Mouse (Mus musculus): Measurements from ENCODE around the gene Itih1. TPM values are rescaled to one million over a fixed set of nuclear protein-coding genes. Genes with fewer than 3 reads are reported as not detected.

The Itih1 gene
- total RNA-seq, 2 experiments from 2014 or later: not detected

DNA sequence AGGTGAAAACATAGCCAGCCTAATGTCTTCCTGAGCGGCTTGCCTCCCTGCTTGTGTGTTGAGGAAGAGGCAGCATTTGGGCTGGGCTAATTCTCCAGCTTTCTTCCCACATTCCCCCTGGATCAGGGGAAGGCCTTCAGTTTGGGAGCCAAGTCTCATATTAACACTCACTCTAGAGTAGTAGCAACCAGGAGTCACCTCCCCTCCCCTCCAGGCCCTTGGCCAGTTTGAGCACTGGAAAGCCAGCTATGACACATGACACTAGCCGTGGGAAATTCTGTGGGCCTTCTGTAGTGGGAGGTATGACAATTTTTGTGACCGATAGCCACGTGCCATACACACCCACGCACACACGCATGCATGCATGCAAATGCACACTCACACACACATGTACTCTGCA lies 37.1 kb downstream of the Itih1 start:
- DNase-seq: peak in 1 of 2 experiments; percentile 28

DNA sequence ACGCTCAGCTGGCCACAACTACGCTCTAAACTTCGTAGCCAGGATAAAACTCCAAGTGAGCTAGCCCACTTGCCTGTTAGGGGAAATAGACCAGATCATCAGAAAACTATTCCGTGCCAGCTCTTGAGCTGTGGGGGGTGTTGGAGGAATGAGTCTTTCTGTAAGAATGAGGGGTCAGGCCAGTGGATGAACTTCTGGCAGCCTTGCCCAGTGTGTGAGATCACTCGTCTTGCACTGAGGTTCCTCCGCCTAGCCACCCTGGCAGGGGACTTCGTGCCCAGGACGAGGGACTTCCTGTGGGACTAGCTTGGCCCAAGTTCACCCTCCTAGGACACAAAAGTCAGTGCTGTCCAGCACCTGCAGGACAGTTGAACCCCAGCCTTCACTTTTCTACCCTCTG lies 38.8 kb downstream of the Itih1 start:
- intact Hi-C loops (cut with DNase I): no loop called here
- DNase-seq: no peak

More for the DNA sequence above, 37.1 kb downstream of the Itih1 start:
- intact Hi-C loops (cut with DNase I): no loop called here

DNA sequence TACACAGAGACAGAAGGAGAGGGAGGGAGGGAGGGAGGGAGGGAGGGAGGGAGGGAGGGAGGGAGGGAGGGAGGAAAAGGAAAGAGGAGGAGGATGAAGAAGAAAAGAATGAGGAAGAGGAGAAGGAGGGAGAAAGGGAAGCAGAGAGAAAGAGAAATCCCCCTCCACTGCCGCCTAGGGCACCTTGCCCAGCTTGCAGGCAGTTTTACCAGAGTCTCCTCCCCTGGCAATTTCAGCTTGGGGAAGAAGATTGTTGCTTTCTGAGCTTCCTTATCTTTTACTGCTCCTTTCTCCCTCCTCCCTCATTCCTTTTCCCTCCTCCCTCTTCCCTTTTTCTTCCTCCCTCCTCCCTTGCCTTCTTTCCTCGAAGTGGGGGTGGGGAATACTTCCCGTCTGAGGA lies 40.1 kb downstream of the Itih1 start:
- intact Hi-C loops (cut with DNase I): no loop called here
- no peak for DNase-seq

- DNase-seq: no peak
- intact Hi-C loops (cut with DNase I): no loop called here
Measured at GRCm38 (mm10) chr14:30902628-30903027, 40.5 kb downstream of the Itih1 start.

DNA sequence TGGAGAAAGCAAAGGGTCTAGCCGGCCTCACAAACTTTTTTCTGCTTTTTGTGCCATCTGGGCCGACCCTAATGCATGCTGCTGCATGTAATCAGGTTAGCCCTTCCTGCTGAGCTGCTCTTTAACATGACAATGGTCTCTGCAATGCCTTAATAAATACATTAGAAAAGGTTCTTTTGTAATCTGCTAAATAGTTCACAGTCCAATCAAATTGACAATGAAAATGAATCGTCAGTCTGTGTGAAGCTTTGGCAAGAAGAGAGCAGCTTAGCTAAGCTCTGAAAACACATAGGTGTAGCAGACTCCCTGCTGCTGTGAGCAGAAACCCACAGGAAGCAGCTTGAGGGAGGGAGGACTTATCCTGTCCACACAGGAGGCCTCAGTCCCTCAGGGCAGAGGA lies 43.1 kb downstream of the Itih1 start:
- DNase-seq: no peak
- intact Hi-C loops (cut with DNase I): no loop called here

DNA sequence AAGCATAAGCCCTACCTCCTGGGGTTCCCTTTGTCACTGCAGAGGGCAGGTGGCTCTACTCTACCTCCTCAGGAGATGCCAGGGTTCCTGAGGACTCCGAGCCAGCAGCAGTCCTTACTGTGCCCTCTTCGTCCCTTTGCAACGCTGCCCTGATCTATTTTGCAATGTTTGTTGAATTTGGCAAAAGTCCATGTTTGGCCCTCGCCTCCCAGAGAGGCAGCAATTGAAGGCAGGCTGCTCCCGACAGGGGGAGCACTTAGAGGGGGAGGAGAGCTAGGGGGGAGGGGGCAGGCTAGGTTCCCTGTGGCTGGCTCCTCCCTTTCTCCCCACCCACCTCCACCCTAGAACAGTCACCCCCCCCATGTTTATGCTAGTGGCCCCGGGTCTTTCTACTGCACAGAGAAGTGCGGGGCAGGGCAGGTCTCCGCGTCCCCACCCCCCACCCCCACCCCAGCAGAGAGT lies 54.8 kb downstream of the Itih1 start:
- DNase-seq: peak; percentile 55 to 70
- intact Hi-C loops (cut with DNase I): no loop called here

- intact Hi-C loops (cut with DNase I): no loop called here
- DNase-seq: no peak
Measured at GRCm38 (mm10) chr14:30886204-30886603, 56.9 kb downstream of the Itih1 start, which contains the start of gene Itih4. Gene Itih4, plus strand, starts transcription at chr14:30886476.

- DNase-seq: no peak
- intact Hi-C loops (cut with DNase I): no loop called here
Measured at GRCm38 (mm10) chr14:30885298-30885697, 57.8 kb downstream of the Itih1 start.

GRCm38 (mm10) chr14:30881718-30882108 lies 61.4 kb downstream of the Itih1 start:
- DNase-seq: no peak
- intact Hi-C loops (cut with DNase I): loop anchor here (1.0 to 5.0 kb wide), 3 partner anchors 14 to 164 kb away; partner anchors contain the start of gene Itih1

- intact Hi-C loops (cut with DNase I): loop anchor here (1.0 to 5.0 kb wide), 3 partner anchors 14 to 164 kb away; partner anchors contain the start of gene Itih1
- DNase-seq: peak; percentile 71 to 87
Measured at GRCm38 (mm10) chr14:30880811-30881717, 62.0 kb downstream of the Itih1 start.

GRCm38 (mm10) chr14:30880251-30880650 lies 62.8 kb downstream of the Itih1 start:
- intact Hi-C loops (cut with DNase I): loop anchor here (5.0 kb wide), 2 partner anchors 62 to 163 kb away; partner anchors contain the start of gene Itih1
- DNase-seq: no peak

DNA sequence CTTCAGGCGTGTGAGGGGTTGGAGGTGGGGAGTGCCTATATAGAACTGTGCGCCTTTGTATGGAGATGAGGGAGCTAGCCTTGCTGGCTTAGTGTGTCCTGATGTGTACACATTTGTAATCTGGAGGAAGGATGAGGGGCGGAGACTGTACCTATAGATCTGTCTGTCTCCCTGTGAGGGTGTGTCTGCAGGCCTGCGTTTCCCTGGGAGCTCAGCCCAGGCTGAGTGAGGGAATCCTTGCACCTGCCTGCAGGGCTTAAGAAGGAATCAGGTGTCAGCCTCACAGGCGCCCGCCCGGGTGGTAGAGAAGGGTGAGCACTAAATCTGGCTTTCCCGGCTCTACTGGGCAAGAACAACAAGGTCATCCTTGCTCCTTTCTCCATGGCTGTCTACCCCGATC lies 63.3 kb downstream of the Itih1 start:
- intact Hi-C loops (cut with DNase I): loop anchor here (5.0 kb wide), 2 partner anchors 63 to 162 kb away; partner anchors contain the start of gene Itih1
- DNase-seq: peak in 1 of 2 experiments; percentile 22

Other genes starting within 250 kb of the Itih1 start
- 10 to 100 TPM; 14.8 to 16.8 TPM for gene Sfmbt1, start 228.4 kb downstream of the Itih1 start, total RNA-seq (2021)
- gene Tmem110, start 117.7 kb downstream of the Itih1 start, total RNA-seq (2021): 10 to 100 TPM; 10.0 to 13.2 TPM
- gene Mustn1, start 64.1 kb downstream of the Itih1 start, total RNA-seq (2021): 10 to 100 TPM; 12.7 to 13.8 TPM
- gene Itih4, start 56.8 kb downstream of the Itih1 start, total RNA-seq (2021): 1 to 10 TPM; 3.2 to 4.4 TPM
- under 1 TPM; 0.64 to 0.89 TPM for gene Itih3, start 19.5 kb downstream of the Itih1 start, total RNA-seq (2021)
- gene Nek4, start 8.1 kb upstream of the Itih1 start, total RNA-seq (2021): 1 to 10 TPM; 4.5 to 5.0 TPM
- 10 to 100 TPM; 26.6 to 32.1 TPM for gene Glt8d1, start 58.1 kb upstream of the Itih1 start, total RNA-seq (2021)
- gene Spcs1, start 58.4 kb upstream of the Itih1 start, total RNA-seq (2021): 100 to 1,000 TPM; 177 to 181 TPM
- gene Pbrm1, start 75.8 kb upstream of the Itih1 start, total RNA-seq (2021): 10 to 100 TPM; 78.8 to 82.5 TPM
- gene Gnl3, start 75.9 kb upstream of the Itih1 start, total RNA-seq (2021): 10 to 100 TPM; 28.2 to 31.4 TPM
- gene Smim4, start 185.7 kb upstream of the Itih1 start, total RNA-seq (2021): 10 to 100 TPM; 92.2 to 93.5 TPM
- gene Nt5dc2, start 187.8 kb upstream of the Itih1 start, total RNA-seq (2021): 10 to 100 TPM; 53.1 to 57.7 TPM
- 10 to 100 TPM; 77.3 to 78.9 TPM for gene Stab1, start 225.4 kb upstream of the Itih1 start, total RNA-seq (2021)

All from heart, postnatal 10 days (tissue).